Mouse (Mus musculus) cerebellum, adult 2 months (tissue): Measurements from ENCODE around the gene Lmx1b.

Experiments
- CTCF ChIP-seq: fragments of 200-500 bp; IDR thresholded peaks from 2 replicates; pipeline ENCODE4 v1.5.1; 2011; ENCODE audit warnings: low read depth, mild to moderate bottlenecking, control low read depth, low read length, moderate library complexity, borderline replicate concordance; ENCODE audit not compliant: insufficient read depth
- POLR2A ChIP-seq: fragments of 200-500 bp; IDR thresholded peaks from 2 replicates; pipeline ENCODE4 v1.6.1; 2011; ENCODE audit warnings: low read length, control low read depth, borderline replicate concordance; ENCODE audit not compliant: insufficient read depth

DNA sequence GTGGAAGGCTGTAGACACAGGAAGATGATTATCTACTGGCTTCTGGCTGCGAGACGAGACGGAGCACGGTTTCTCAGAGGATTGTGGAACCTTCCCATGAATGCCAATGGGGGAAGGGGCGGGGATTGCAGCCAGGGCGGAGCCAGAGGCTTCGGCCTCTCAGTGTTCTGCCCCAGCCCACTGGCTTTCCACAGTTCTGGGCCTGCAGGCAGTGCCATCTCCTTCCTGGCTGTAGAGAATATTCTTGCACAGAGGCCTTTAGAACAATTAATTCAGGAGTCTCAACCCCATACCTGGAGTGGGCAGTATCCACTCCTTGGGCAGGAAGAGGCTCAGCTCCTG lies 18.9 kb upstream of the Lmx1b start:
- TF ChIP-seq POLR2A = no peak
- TF ChIP-seq CTCF = no peak
